Mouse (Mus musculus) left cerebral cortex, postnatal 14 days (tissue): ENCODE measurements around the gene Snx14. TPM values are rescaled to one million over a fixed set of nuclear protein-coding genes. Genes with fewer than 3 reads are reported as not detected.

Experiments used
- DNase-seq, 2 experiments: peaks; one replicate each; pipeline ENCODE4 v3.0.0; 2021 to 2022; ENCODE audit warnings: low spot score in 2 of 2, mixed read lengths in 1 of 2
- intact Hi-C: fragments of 180-260 bp; cut with DNase I; formaldehyde crosslinking; loops from one replicate; pipeline ENCODE4 v1.15.1; 2025
- total RNA-seq, 2 experiments: library from RNA; stranded (reverse); gene quantifications; 2 replicates each; pipeline ENCODE4 v1.2.3; 2021

Snx14 gene
- total RNA-seq, 2 experiments from 2014 or later, result 49.7 to 51.1 TPM

GRCm38 (mm10) chr9:88404088-88404487 is 34.7 kb downstream of the Snx14 start:
- intact Hi-C loops, result no loop called here
- peak; percentile 18 to 32 for DNase-seq

GRCm38 (mm10) chr9:88398461-88398860 is 40.3 kb downstream of the Snx14 start:
- DNase-seq, result no peak
- intact Hi-C loops, result loop anchor here (2.0 kb wide), 1 partner anchor 158 kb away; no protein-coding TSS in a partner anchor

GRCm38 (mm10) chr9:88394852-88395251 is 43.9 kb downstream of the Snx14 start:
- intact Hi-C loops, result no loop called here
- DNase-seq, result no peak

- intact Hi-C loops, result no loop called here
- DNase-seq, result no peak
These were observed 49.9 kb downstream of the Snx14 start for GRCm38 (mm10) chr9:88388826-88389225.

- intact Hi-C loops, result no loop called here
- no peak for DNase-seq
These were observed 58.2 kb downstream of the Snx14 start for GRCm38 (mm10) chr9:88380542-88380941.

- DNase-seq, result no peak
- intact Hi-C loops, result no loop called here
These were observed 58.7 kb downstream of the Snx14 start for GRCm38 (mm10) chr9:88380076-88380475.

GRCm38 (mm10) chr9:88379057-88379456 is 59.7 kb downstream of the Snx14 start:
- intact Hi-C loops, result no loop called here
- DNase-seq, result no peak

GRCm38 (mm10) chr9:88377483-88377882 is 61.3 kb downstream of the Snx14 start:
- intact Hi-C loops, result no loop called here
- DNase-seq, result no peak

GRCm38 (mm10) chr9:88373001-88373400 is 65.8 kb downstream of the Snx14 start:
- intact Hi-C loops, result no loop called here
- DNase-seq, result no peak

- intact Hi-C loops, result no loop called here
- no peak for DNase-seq
These were observed 67.6 kb downstream of the Snx14 start for GRCm38 (mm10) chr9:88371201-88371600.

- no peak for DNase-seq
- intact Hi-C loops, result no loop called here
These were observed 69.1 kb downstream of the Snx14 start for GRCm38 (mm10) chr9:88369666-88370065.

- DNase-seq, result no peak
- intact Hi-C loops, result no loop called here
These were observed 70.3 kb downstream of the Snx14 start for GRCm38 (mm10) chr9:88368476-88368875.

- no peak for DNase-seq
- intact Hi-C loops, result loop anchor here (2.0 kb wide), 1 partner anchor 127 kb away; no protein-coding TSS in a partner anchor
These were observed 71.0 kb downstream of the Snx14 start for GRCm38 (mm10) chr9:88367751-88368150.

- intact Hi-C loops, result loop anchor here (2.0 kb wide), 1 partner anchor 127 kb away; no protein-coding TSS in a partner anchor
- DNase-seq, result no peak
These were observed 71.4 kb downstream of the Snx14 start for GRCm38 (mm10) chr9:88367322-88367721.

GRCm38 (mm10) chr9:88366819-88367218 is 71.9 kb downstream of the Snx14 start:
- DNase-seq, result no peak
- intact Hi-C loops, result loop anchor here (2.0 kb wide), 1 partner anchor 126 kb away; no protein-coding TSS in a partner anchor

- intact Hi-C loops, result loop anchor here (2.0 kb wide), 1 partner anchor 126 kb away; no protein-coding TSS in a partner anchor
- DNase-seq, result no peak
These were observed 72.5 kb downstream of the Snx14 start for GRCm38 (mm10) chr9:88366308-88366707.

- DNase-seq, result no peak
- intact Hi-C loops, result no loop called here
These were observed 75.7 kb downstream of the Snx14 start for GRCm38 (mm10) chr9:88363102-88363501.

- intact Hi-C loops, result no loop called here
- DNase-seq, result no peak
These were observed 76.5 kb downstream of the Snx14 start for GRCm38 (mm10) chr9:88362055-88362850.

GRCm38 (mm10) chr9:88361211-88361909 is 77.4 kb downstream of the Snx14 start:
- intact Hi-C loops, result no loop called here

GRCm38 (mm10) chr9:88359140-88359539 is 79.6 kb downstream of the Snx14 start:
- intact Hi-C loops, result no loop called here
- DNase-seq, result no peak

More at GRCm38 (mm10) chr9:88361211-88361909, 77.4 kb downstream of the Snx14 start:
- no peak for DNase-seq
